Mouse (Mus musculus) brain, embryonic 14.5 days (tissue): ENCODE measurements around the gene Unc45a. TPM values are rescaled to one million over a fixed set of nuclear protein-coding genes. Genes with fewer than 3 reads are reported as not detected.

Experiments
- DNase-seq: peaks from one replicate; pipeline ENCODE4 v3.0.0-alpha.2; 2011; ENCODE audit warnings: low read depth
- CTCF ChIP-seq: fragments of 200-500 bp; IDR thresholded peaks from 2 replicates; pipeline ENCODE4 v1.5.1; 2012; ENCODE audit warnings: inconsistent platforms, mild to moderate bottlenecking, moderate library complexity, borderline replicate concordance; ENCODE audit not compliant: insufficient read depth, insufficient read length; ENCODE audit errors: extremely low read depth
- POLR2A ChIP-seq: fragments of 200-500 bp; IDR thresholded peaks from 2 replicates; pipeline ENCODE4 v1.6.1; 2012; ENCODE audit warnings: mild to moderate bottlenecking, inconsistent platforms, borderline replicate concordance; ENCODE audit not compliant: poor library complexity, insufficient read depth, insufficient read length, severe bottlenecking; ENCODE audit errors: extremely low read depth
- polyA plus RNA-seq: library from polyadenylated mRNA; depleted of rRNA; stranded (reverse); fragments of >200 nt; gene quantifications from 2 replicates; pipeline ENCODE4 v1.2.3, GENCODE M21; 2012; rRNA removed

Unc45a gene
- polyA plus RNA-seq, 1 experiment: 85.0 TPM

- TF ChIP-seq CTCF (no peak), POLR2A (peak; percentile 36; the same call in 1 of the 2 replicates)
- DNase-seq: peak; percentile 99
Observed at GRCm38 (mm10) chr7:80294062-80294763, 46.6 kb downstream of the Unc45a start, which contains the start of gene Prc1. Gene Prc1, plus strand, starts transcription at chr7:80294450.

DNA sequence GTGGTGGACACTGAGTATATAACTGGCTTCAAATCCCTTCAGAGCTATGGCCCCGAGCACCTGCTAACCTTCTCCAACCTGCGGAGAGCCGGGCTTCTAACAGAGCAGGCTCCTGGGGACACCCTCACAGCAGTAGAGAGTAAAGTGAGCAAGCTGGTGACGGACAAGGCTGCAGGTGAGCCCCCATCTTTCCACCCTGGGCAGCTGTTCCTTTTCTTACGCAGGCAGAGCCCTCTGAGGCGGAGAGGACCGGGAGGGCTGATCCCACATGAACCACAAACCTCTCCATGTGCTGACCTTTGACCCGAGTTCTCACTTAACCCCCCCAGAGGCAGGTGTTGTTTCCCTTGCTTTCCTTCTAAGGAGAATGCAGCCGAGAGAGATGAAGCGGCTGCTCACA is 53.1 kb downstream of the Unc45a start:
- no peak for DNase-seq
- TF ChIP-seq CTCF (no peak), POLR2A (no peak)

DNA sequence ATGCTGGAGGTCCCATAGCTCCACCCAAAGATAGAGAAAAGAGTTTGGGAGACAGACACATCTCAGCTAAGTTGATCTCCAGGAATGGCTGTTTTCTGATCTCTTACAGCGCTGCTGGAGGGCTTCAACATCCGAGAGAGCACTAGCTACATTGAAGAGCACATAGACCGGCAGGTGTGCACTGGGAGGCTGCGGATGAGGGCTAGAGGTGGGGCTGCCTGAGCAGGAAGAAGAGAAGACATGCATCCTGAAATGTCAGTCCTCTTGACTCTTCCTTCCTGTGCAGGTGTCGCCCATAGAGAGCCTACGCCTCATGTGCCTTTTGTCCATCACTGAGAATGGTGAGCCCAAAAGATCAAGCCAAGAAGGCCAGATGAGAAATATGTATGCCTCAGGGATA is 55.1 kb downstream of the Unc45a start:
- no peak for DNase-seq
- TF ChIP-seq CTCF: no peak
- no peak for TF ChIP-seq POLR2A

GRCm38 (mm10) chr7:80284391-80284790 is 56.4 kb downstream of the Unc45a start:
- no peak for TF ChIP-seq CTCF
- TF ChIP-seq POLR2A: no peak
- no peak for DNase-seq

GRCm38 (mm10) chr7:80283226-80283918 is 57.4 kb downstream of the Unc45a start:
- DNase-seq: no peak
- no peak for TF ChIP-seq POLR2A
- TF ChIP-seq CTCF: no peak

DNA sequence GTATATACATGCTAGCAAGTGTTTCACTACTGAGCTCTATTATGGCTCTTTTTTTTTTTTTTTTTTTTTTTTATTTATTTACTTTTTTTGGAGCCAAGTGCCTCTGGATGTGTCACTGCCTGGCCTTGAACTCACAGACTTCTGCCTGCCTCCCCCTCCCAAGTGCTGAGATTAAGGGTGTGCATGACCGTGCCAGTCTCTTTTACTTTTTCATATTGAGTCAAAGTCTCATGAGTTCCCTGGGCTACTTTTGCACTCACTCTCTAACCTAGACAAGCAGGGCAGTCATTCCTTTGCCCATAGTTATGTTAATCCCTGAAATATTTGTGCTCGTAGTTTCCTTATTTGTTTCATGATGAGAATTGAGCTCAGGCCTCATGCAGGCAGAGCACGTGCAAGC is 59.2 kb downstream of the Unc45a start:
- no peak for TF ChIP-seq CTCF
- TF ChIP-seq POLR2A: no peak
- DNase-seq: no peak

- no peak for TF ChIP-seq CTCF
- no peak for TF ChIP-seq POLR2A
- no peak for DNase-seq
Observed at GRCm38 (mm10) chr7:80280998-80281397, 59.8 kb downstream of the Unc45a start.

DNA sequence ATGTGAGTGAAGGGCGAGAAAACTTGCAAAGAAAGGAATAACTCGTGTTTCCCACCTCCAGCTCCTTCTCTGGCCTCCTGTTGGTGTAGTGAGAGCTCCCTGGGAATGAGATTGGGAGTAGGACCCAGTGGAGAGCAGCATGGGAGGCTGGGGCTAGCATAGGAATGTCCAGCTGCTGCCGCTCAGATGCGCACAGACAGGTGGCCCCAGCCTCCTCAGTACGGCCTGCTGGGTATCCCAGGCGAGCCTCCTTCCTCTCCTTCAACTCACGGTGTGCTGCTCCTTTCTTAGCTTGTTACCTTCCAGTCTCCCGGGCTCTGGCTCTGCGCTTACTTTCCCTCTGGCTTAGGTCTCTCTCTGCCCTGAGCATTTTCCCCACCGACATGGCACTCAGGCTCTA is 60.8 kb downstream of the Unc45a start:
- TF ChIP-seq POLR2A (no peak), CTCF (no peak)
- no peak for DNase-seq

DNA sequence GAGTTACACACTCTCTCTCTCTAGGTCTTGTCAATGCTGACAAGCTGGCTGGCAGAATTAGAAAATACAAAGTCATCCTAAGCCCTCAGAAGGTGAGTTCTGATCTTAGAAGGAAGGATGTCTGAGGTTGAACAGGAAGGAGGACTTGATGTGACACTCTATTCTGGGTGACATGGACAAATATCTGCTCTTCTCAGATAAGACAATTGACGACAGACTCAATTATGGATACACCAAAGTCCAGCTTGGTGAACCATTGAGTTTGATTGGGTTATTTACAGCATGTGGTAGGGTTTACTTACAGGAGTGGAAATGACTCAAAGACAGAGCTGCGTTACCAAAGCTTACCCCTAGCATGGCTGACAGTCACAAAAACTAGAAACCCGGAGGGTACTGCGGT is 64.4 kb downstream of the Unc45a start:
- TF ChIP-seq POLR2A (no peak), CTCF (no peak)
- DNase-seq: no peak

Other genes starting within 250 kb of the Unc45a start
- gene Idh2, start 225.6 kb downstream of the Unc45a start, polyA plus RNA-seq: 230 and 297 TPM in 2 replicates
- gene Sema4b, start 154.2 kb downstream of the Unc45a start, polyA plus RNA-seq: 14.7 and 23.6 TPM in 2 replicates
- 25.7 and 31.1 TPM in 2 replicates for gene Cib1, start 108.2 kb downstream of the Unc45a start, polyA plus RNA-seq
- 2.3 and 3.4 TPM in 2 replicates for gene Gdpgp1, start 108.1 kb downstream of the Unc45a start, polyA plus RNA-seq
- 0.79 and 1.2 TPM in 2 replicates for gene Ttll13, start 94.6 kb downstream of the Unc45a start, polyA plus RNA-seq
- gene Ngrn, start 79.8 kb downstream of the Unc45a start, polyA plus RNA-seq: 50.9 and 65.2 TPM in 2 replicates
- 25.5 and 34.0 TPM in 2 replicates for gene Vps33b, start 71.4 kb downstream of the Unc45a start, polyA plus RNA-seq
- gene Prc1, start 46.6 kb downstream of the Unc45a start, polyA plus RNA-seq: 37.3 and 62.3 TPM in 2 replicates
- 22.2 and 30.1 TPM in 2 replicates for gene Rccd1, start 16.6 kb downstream of the Unc45a start, polyA plus RNA-seq
- 45.0 and 61.4 TPM in 2 replicates for gene Hddc3, start 2.1 kb upstream of the Unc45a start, polyA plus RNA-seq
- gene Man2a2, start 30.4 kb upstream of the Unc45a start, polyA plus RNA-seq: 59.9 and 78.3 TPM in 2 replicates
- 7.1 and 8.0 TPM in 2 replicates for gene Fes, start 46.9 kb upstream of the Unc45a start, polyA plus RNA-seq
- gene Furin, start 64.4 kb upstream of the Unc45a start, polyA plus RNA-seq: 13.3 and 22.8 TPM in 2 replicates
- gene Blm, start 194.1 kb upstream of the Unc45a start, polyA plus RNA-seq: 10.8 and 11.7 TPM in 2 replicates